Mouse (Mus musculus): ENCODE data around the gene Ptcd2. TPM values are rescaled to one million over a fixed set of nuclear protein-coding genes. Genes with fewer than 3 reads are reported as not detected.

The Ptcd2 gene
- total and polyA plus RNA-seq, 3 experiments = 35.0 to 51.2 (median 49.6) TPM

- no peaks in the 10 kb centered on the region for H3K79me2 ChIP-seq (replicated peaks; ENCODE audit: control insufficient read depth, insufficient read depth, low read length)
- no peaks in the 10 kb centered on the region for H3K27me3 ChIP-seq (ENCODE audit: control insufficient read depth, insufficient read depth, low read length)
- WGBS = 25% methylated on average over 5 of the region's 5 CpGs
- H3K36me3 ChIP-seq (ENCODE audit: control insufficient read depth, insufficient read depth, low read length) = peaks cover 2% of the 10 kb centered on the region
- no peak overlapping the region for H3K4me3 ChIP-seq
- peaks cover 13% of the 10 kb centered on the region for H3K4me1 ChIP-seq (ENCODE audit: control insufficient read depth, insufficient read depth, low read length)
- intact Hi-C loops (cut with DNase I) = no loop called here
- no peak for DNase-seq
- peak overlapping the region; percentile 62 for H3K27ac ChIP-seq
- H3K9ac ChIP-seq (ENCODE audit: low read depth, low read length) = no peak overlapping the region
- TF ChIP-seq EP300 (IDR thresholded peaks at IDR 0.05; ENCODE audit: insufficient read depth, low read depth, low read length) = peak; percentile 74
- no peak for TF ChIP-seq POLR2A (IDR thresholded peaks at IDR 0.05; ENCODE audit: insufficient read depth, low read depth, low read length)
- no peak for TF ChIP-seq CTCF (IDR thresholded peaks at IDR 0.05)
These were observed 36.6 kb downstream of the Ptcd2 start for GRCm38 (mm10) chr13:99307930-99308359.

GRCm38 (mm10) chr13:99306164-99306563 lies 38.3 kb downstream of the Ptcd2 start:
- Histone ChIP-seq H3K27ac (no peak overlapping the region), H3K4me3 (no peak overlapping the region), H3K4me1 (ENCODE audit: control insufficient read depth, insufficient read depth, low read length) (peaks cover 13% of the 10 kb centered on the region), H3K27me3 (ENCODE audit: control insufficient read depth, insufficient read depth, low read length) (no peaks in the 10 kb centered on the region), H3K79me2 (replicated peaks; ENCODE audit: control insufficient read depth, insufficient read depth, low read length) (no peaks in the 10 kb centered on the region), H3K36me3 (ENCODE audit: control insufficient read depth, insufficient read depth, low read length) (peaks cover 2% of the 10 kb centered on the region), H3K9ac (ENCODE audit: low read depth, low read length) (no peak overlapping the region)
- 90% methylated on average over 8 of the region's 8 CpGs for WGBS
- DNase-seq = no peak
- intact Hi-C loops (cut with DNase I) = no loop called here
- no peak for TF ChIP-seq EP300 (IDR thresholded peaks at IDR 0.05; ENCODE audit: insufficient read depth, low read depth, low read length)
- TF ChIP-seq POLR2A (IDR thresholded peaks at IDR 0.05; ENCODE audit: insufficient read depth, low read depth, low read length) = no peak
- TF ChIP-seq CTCF (IDR thresholded peaks at IDR 0.05) = no peak

GRCm38 (mm10) chr13:99305186-99305585 lies 39.3 kb downstream of the Ptcd2 start:
- Histone ChIP-seq H3K4me1 (ENCODE audit: control insufficient read depth, insufficient read depth, low read length) (peaks cover 13% of the 10 kb centered on the region), H3K27ac (no peak overlapping the region), H3K9ac (ENCODE audit: low read depth, low read length) (no peak overlapping the region), H3K36me3 (ENCODE audit: control insufficient read depth, insufficient read depth, low read length) (peaks cover 2% of the 10 kb centered on the region), H3K27me3 (ENCODE audit: control insufficient read depth, insufficient read depth, low read length) (no peaks in the 10 kb centered on the region), H3K4me3 (no peak overlapping the region), H3K79me2 (replicated peaks; ENCODE audit: control insufficient read depth, insufficient read depth, low read length) (no peaks in the 10 kb centered on the region)
- DNase-seq = peak in 1 of 2 experiments; percentile 36
- TF ChIP-seq CTCF (IDR thresholded peaks at IDR 0.05) (no peak), EP300 (IDR thresholded peaks at IDR 0.05; ENCODE audit: insufficient read depth, low read depth, low read length) (no peak), POLR2A (IDR thresholded peaks at IDR 0.05; ENCODE audit: insufficient read depth, low read depth, low read length) (no peak)
- intact Hi-C loops (cut with DNase I) = no loop called here
- WGBS = 48% methylated on average over 1 of the region's 1 CpGs

- WGBS = 69% methylated on average over 11 of the region's 11 CpGs
These were observed 40.1 kb downstream of the Ptcd2 start for GRCm38 (mm10) chr13:99304365-99304764.

GRCm38 (mm10) chr13:99303846-99304245 lies 40.7 kb downstream of the Ptcd2 start:
- Histone ChIP-seq H3K4me3 (no peak overlapping the region), H3K79me2 (replicated peaks; ENCODE audit: control insufficient read depth, insufficient read depth, low read length) (no peaks in the 10 kb centered on the region), H3K36me3 (ENCODE audit: control insufficient read depth, insufficient read depth, low read length) (peaks cover 2% of the 10 kb centered on the region), H3K4me1 (ENCODE audit: control insufficient read depth, insufficient read depth, low read length) (peaks cover 13% of the 10 kb centered on the region), H3K27ac (no peak overlapping the region), H3K9ac (ENCODE audit: low read depth, low read length) (no peak overlapping the region), H3K27me3 (ENCODE audit: control insufficient read depth, insufficient read depth, low read length) (no peaks in the 10 kb centered on the region)
- intact Hi-C loops (cut with DNase I) = loop anchor here (5.0 kb wide), 1 partner anchor 47 kb away; no protein-coding TSS in a partner anchor
- no peak for TF ChIP-seq CTCF (IDR thresholded peaks at IDR 0.05)
- no peak for TF ChIP-seq EP300 (IDR thresholded peaks at IDR 0.05; ENCODE audit: insufficient read depth, low read depth, low read length)
- no peak for TF ChIP-seq POLR2A (IDR thresholded peaks at IDR 0.05; ENCODE audit: insufficient read depth, low read depth, low read length)
- 32% methylated on average over 5 of the region's 5 CpGs for WGBS
- DNase-seq = no peak

More at GRCm38 (mm10) chr13:99304365-99304764, 40.1 kb downstream of the Ptcd2 start:
- no peak for DNase-seq
- H3K27ac ChIP-seq = no peak overlapping the region
- TF ChIP-seq POLR2A (IDR thresholded peaks at IDR 0.05; ENCODE audit: insufficient read depth, low read depth, low read length) (no peak), EP300 (IDR thresholded peaks at IDR 0.05; ENCODE audit: insufficient read depth, low read depth, low read length) (no peak), CTCF (IDR thresholded peaks at IDR 0.05) (no peak)
- H3K4me1 ChIP-seq (ENCODE audit: control insufficient read depth, insufficient read depth, low read length) = peaks cover 13% of the 10 kb centered on the region
- intact Hi-C loops (cut with DNase I) = loop anchor here (5.0 kb wide), 1 partner anchor 47 kb away; no protein-coding TSS in a partner anchor
- no peak overlapping the region for H3K4me3 ChIP-seq
- no peaks in the 10 kb centered on the region for H3K27me3 ChIP-seq (ENCODE audit: control insufficient read depth, insufficient read depth, low read length)
- H3K9ac ChIP-seq (ENCODE audit: low read depth, low read length) = no peak overlapping the region
- no peaks in the 10 kb centered on the region for H3K79me2 ChIP-seq (replicated peaks; ENCODE audit: control insufficient read depth, insufficient read depth, low read length)
- peaks cover 2% of the 10 kb centered on the region for H3K36me3 ChIP-seq (ENCODE audit: control insufficient read depth, insufficient read depth, low read length)

GRCm38 (mm10) chr13:99299921-99300320 lies 44.6 kb downstream of the Ptcd2 start:
- Histone ChIP-seq H3K4me3 (no peak overlapping the region), H3K36me3 (ENCODE audit: control insufficient read depth, insufficient read depth, low read length) (no peaks in the 10 kb centered on the region), H3K27me3 (ENCODE audit: control insufficient read depth, insufficient read depth, low read length) (no peaks in the 10 kb centered on the region), H3K9ac (ENCODE audit: low read depth, low read length) (no peak overlapping the region), H3K79me2 (replicated peaks; ENCODE audit: control insufficient read depth, insufficient read depth, low read length) (no peaks in the 10 kb centered on the region), H3K27ac (no peak overlapping the region), H3K4me1 (ENCODE audit: control insufficient read depth, insufficient read depth, low read length) (peaks cover 2% of the 10 kb centered on the region; the same call in 1 of the 2 replicates)
- intact Hi-C loops (cut with DNase I) = loop anchor here (5.0 kb wide), 1 partner anchor 43 kb away; no protein-coding TSS in a partner anchor
- TF ChIP-seq POLR2A (IDR thresholded peaks at IDR 0.05; ENCODE audit: insufficient read depth, low read depth, low read length) = no peak
- no peak for TF ChIP-seq EP300 (IDR thresholded peaks at IDR 0.05; ENCODE audit: insufficient read depth, low read depth, low read length)
- TF ChIP-seq CTCF (IDR thresholded peaks at IDR 0.05) = no peak
- WGBS = 88% methylated on average over 5 of the region's 5 CpGs
- DNase-seq = no peak
